ENCODE assay signal across 8 mouse cellular contexts in the genomic region with DNA sequence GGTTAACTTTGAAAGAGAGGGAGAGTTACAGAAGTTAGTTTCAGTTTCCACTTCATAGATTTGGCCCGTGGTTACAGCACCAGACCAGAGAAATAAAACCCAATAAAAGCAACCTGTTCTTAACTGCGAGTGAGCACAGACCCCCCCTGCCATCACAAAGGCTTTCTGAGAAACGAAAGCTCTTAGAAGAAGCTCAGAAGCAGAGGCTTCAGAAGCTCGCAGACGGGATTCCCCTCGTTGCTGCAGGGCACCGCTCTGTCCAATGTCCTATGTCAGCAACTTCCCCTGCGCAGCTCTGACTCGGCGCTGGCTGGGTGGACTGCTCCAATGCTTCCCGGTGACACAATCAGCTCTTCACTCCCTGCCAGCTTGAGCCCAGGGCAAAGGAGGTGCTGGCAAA. TPM values are rescaled to one million over a fixed set of nuclear protein-coding genes. Genes with fewer than 3 reads are reported as not detected.
DNase-seq lines count a peak whose midpoint lies in the region.

No protein-coding gene starts in this region.

- DNase-seq in layer of hippocampus, adult 11-12 months (ENCODE audit: low spot score) = peak; percentile 12
- no peak for DNase-seq in layer of hippocampus, adult 9-10 months (ENCODE audit: low spot score)
- peak; percentile 85 for DNase-seq in adrenal gland, postnatal 14 days
- DNase-seq in heart, adult 8-10 months (ENCODE audit: low spot score) = peak; percentile 66
- peak; percentile 34 to 49 for DNase-seq in kidney, postnatal 4 days
- DNase-seq in monocyte, adult 2 months (ENCODE audit: low read depth in 1 of 2, low spot score in 2 of 2) = peak; percentile 30 to 62
- DNase-seq in cerebellum, postnatal 4 days (ENCODE audit: low spot score in 2 of 2) = no peak
- DNase-seq in cerebellum, adult 11 months = no peak

RNA-seq across cellular contexts. Expression of a gene that starts 4.8 kb away (rescaled TPM):
- total RNA-seq in adrenal gland, postnatal 14 days (2021) = 0.52 and 3.2 TPM in 2 replicates
- not detected for total RNA-seq in heart, adult 8-10 months (2022)

RNA-seq across cellular contexts. Expression of a gene that starts 21.9 kb away (rescaled TPM):
- 91.5 and 131 TPM in 2 replicates for total RNA-seq in adrenal gland, postnatal 14 days (2021)
- 100 to 1,000 TPM; 573 to 758 (median 670) TPM for total RNA-seq in heart, adult 8-10 months (2022)

RNA-seq across cellular contexts. Expression of a gene that starts 25.6 kb away (rescaled TPM):
- total RNA-seq in adrenal gland, postnatal 14 days (2021) = 1.0 and 2.1 TPM in 2 replicates
- total RNA-seq in heart, adult 8-10 months (2022) = 1 to 10 TPM in 3 of 4 experiments, under 1 TPM in 1; 0.79 to 1.8 (median 1.2) TPM

RNA-seq across cellular contexts. Expression of a gene that starts 43.2 kb away (rescaled TPM):
- total RNA-seq in adrenal gland, postnatal 14 days (2021) = 30.5 and 42.2 TPM in 2 replicates
- total RNA-seq in heart, adult 8-10 months (2022) = 10 to 100 TPM; 10.8 to 12.5 (median 11.4) TPM

Comparison
In these comparisons a context has a peak if more than half of its experiments do, and no peak if none do; other contexts are left out.
1. DNase-seq: peak in layer of hippocampus, adult 11-12 months (single experiment), adrenal gland, postnatal 14 days (single experiment), heart, adult 8-10 months (single experiment), kidney, postnatal 4 days (2 of 2) and monocyte, adult 2 months (2 of 2); none in layer of hippocampus, adult 9-10 months (single experiment), cerebellum, postnatal 4 days (0 of 2) and cerebellum, adult 11 months (single experiment).